Mouse (Mus musculus): ENCODE measurements around the gene Ears2.

Ears2 gene

DNA sequence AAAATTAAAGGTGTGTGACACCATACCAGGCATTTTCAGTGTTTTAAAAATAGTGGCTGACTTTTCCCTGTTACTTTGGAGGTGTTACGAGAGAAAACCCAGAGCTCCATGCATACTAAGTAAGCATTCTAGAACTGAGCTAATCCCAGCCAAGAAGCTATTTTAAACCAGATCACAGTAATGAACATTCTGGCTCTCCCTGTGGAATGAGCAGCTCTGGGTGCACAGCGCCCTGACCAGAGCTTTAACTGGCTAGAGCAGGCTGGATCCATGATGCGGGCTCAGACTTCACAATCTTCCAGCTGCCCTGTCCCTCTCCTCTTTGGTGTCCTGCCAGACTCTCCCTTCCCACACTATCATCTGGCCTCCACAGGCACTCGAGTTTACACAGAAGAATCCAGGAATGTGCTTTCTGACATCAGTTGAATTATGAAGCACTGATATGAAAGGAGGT is 21.9 kb downstream of the Ears2 start:
- DNase-seq (ENCODE audit: low spot score) = peak; percentile 53

GRCm38 (mm10) chr7:122044106-122044505 is 23.0 kb downstream of the Ears2 start:
- no peak for DNase-seq (ENCODE audit: low spot score)

- no peak for DNase-seq (ENCODE audit: low spot score)
Measured at GRCm38 (mm10) chr7:122034348-122034747, 32.7 kb downstream of the Ears2 start.

DNA sequence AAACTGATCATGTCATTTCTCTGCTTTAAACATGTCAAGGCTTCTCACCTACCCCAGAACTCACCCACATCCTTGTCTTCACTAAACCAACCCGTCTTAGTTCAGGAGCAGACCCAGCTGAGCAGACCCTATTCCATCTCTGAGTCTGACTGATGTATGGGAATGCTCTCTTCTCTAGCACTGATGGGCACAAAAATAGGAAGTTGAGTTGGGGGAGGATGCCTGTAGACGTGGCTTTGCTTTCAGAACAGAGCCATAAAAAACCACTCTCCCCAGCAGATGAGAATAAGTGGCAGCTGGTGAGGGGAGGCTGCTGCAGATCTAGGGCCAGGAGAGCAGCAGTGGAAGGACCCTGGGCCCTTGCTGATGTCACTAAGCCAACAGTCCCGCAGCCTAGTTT is 33.7 kb downstream of the Ears2 start:
- no peak for DNase-seq (ENCODE audit: low spot score)

- DNase-seq (ENCODE audit: low spot score) = no peak
Measured at GRCm38 (mm10) chr7:122022131-122022530, 44.9 kb downstream of the Ears2 start.

- DNase-seq (ENCODE audit: low spot score) = peak; percentile 80
Measured at GRCm38 (mm10) chr7:122020667-122021354, 46.3 kb downstream of the Ears2 start, which contains the start of gene Gga2. Gene Gga2 (minus strand): TSS chr7:122021222.

- no peak for DNase-seq (ENCODE audit: low spot score)
Measured at GRCm38 (mm10) chr7:122020273-122020666, 46.8 kb downstream of the Ears2 start.

GRCm38 (mm10) chr7:122018978-122019377 is 48.1 kb downstream of the Ears2 start:
- no peak for DNase-seq (ENCODE audit: low spot score)

DNA sequence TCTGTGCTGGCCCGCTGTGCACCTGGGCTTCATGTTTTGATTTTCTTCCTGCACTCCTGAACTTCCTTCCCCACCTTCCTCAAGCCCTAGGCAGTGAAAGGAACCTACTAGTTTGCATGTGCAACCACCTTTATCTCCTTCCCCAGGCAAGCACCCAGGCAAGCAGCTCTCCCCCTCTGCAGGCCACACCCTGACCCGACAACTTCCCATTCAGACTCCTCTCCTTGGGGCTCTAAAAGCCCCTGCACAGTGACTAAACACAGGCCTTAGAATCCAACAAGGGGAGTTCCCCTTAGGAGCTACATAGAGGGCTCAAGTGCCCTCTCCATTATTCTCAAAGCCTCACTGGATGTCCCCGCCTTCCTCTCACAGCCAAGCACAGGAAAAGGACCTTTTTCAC is 48.8 kb downstream of the Ears2 start:
- no peak for DNase-seq (ENCODE audit: low spot score)

DNA sequence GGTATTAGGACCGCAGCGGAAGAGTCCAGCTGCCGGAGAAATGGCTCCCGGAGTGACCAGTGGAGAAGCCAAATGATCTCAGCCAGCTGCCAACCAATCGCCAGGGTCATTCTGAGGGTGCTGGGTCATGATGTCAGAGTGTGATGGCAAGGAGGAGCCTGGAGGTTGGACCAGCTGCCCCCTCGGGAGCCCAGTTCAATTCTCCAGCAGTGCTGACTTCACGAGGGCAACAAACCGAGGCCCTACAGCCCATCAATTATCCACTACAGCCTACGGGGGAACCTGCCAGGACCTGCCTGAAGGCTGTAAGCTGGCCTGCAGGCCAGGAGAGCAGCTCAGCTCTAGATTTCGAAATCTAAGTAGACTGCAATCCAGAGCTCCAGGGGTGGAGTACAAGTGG is 51.3 kb downstream of the Ears2 start:
- DNase-seq (ENCODE audit: low spot score) = peak; percentile 11

DNA sequence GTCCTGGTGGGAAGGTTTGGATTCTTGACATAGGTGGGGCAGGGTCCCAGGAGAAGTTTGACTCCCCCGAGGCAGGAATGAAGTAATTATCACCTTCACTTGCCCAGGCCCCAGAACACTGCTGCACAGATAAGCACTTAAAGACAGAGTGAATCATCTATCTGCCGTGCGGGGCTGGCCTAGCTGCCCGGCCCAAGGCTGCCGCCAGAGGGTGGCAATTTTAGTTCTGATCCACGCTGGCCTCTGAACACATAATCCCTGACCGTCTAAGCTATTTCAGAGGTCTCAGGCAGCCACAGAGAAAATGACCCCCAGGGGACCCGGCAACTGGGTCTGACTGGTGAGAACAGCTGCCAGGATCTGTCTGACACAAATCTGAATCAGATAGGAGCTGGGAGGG is 52.0 kb downstream of the Ears2 start:
- peak; percentile 37 for DNase-seq (ENCODE audit: low spot score)

GRCm38 (mm10) chr7:122012949-122013348 is 54.1 kb downstream of the Ears2 start:
- DNase-seq (ENCODE audit: low spot score) = no peak

- no peak for DNase-seq (ENCODE audit: low spot score)
Measured at GRCm38 (mm10) chr7:122012370-122012769, 54.7 kb downstream of the Ears2 start.

DNA sequence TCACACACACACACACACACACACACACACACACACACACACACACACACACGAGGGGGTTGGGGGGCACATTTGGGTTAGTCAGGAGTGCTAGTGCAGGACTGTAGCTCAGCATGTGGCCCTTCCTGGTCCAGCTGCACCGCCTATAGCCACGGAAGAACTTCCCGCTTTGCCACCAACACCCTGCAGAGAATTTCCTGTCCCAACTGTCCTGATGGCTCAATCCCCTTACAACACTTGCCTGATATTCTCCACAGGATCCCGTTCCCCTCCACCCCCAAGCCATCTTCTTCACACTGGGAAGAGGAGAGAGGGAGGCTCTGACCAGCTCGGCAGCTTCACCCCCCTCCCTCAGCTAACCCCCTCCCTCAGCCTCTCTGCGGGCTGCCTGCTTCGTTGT is 66.7 kb downstream of the Ears2 start:
- DNase-seq (ENCODE audit: low spot score) = no peak

DNA sequence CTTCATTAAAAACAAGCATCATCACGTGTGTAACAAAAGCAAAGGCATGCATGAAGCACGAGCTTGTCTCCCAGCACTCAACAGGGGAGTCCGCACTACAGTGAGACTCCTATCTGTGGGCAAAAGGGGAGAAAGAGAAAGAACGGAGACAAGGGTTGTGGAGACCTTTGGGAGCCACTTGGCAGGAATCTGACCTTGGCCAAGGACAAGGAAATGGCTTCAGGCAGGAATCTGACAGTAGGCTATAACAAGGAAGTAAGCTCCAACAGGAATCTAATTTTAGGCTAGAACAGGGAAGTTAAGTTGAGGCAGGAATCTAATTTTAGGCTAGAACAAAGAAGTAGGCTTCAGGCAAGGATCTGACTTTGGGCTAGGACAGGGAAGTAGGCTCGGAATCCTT is 71.1 kb downstream of the Ears2 start:
- DNase-seq (ENCODE audit: low spot score) = no peak
